Mouse (Mus musculus): Measurements from ENCODE around the gene Gna15.

The Gna15 gene

GRCm38 (mm10) chr10:81524051-81524605 is at the start of gene Gna15:
Gene Gna15, minus strand, starts transcription at chr10:81524225.
- DNase-seq = no peak

- DNase-seq = no peak
Observed at GRCm38 (mm10) chr10:81572975-81573374, 49.0 kb upstream of the Gna15 start.

GRCm38 (mm10) chr10:81572133-81572671 is 48.2 kb upstream of the Gna15 start:
- DNase-seq = no peak

GRCm38 (mm10) chr10:81571501-81571876 is 47.5 kb upstream of the Gna15 start:
- peak; percentile 98 for DNase-seq

GRCm38 (mm10) chr10:81570831-81571500 is 46.9 kb upstream of the Gna15 start:
- DNase-seq = peak; percentile 96

GRCm38 (mm10) chr10:81570238-81570800 is 46.3 kb upstream of the Gna15 start:
- no peak for DNase-seq

- no peak for DNase-seq
Observed at GRCm38 (mm10) chr10:81569507-81570237, 45.6 kb upstream of the Gna15 start.

- DNase-seq = no peak
Observed at GRCm38 (mm10) chr10:81568381-81569191, 44.6 kb upstream of the Gna15 start.

GRCm38 (mm10) chr10:81565257-81566228 is 41.5 kb upstream of the Gna15 start:
- DNase-seq = no peak

GRCm38 (mm10) chr10:81564734-81565133 is 40.7 kb upstream of the Gna15 start:
- peak; percentile 77 for DNase-seq

- no peak for DNase-seq
Observed at GRCm38 (mm10) chr10:81564216-81564615, 40.2 kb upstream of the Gna15 start.

- no peak for DNase-seq
Observed at GRCm38 (mm10) chr10:81563481-81563880, 39.5 kb upstream of the Gna15 start.

GRCm38 (mm10) chr10:81562411-81562810 is 38.4 kb upstream of the Gna15 start:
- no peak for DNase-seq

GRCm38 (mm10) chr10:81560719-81561459 is 36.9 kb upstream of the Gna15 start:
- no peak for DNase-seq

- peak; percentile 72 for DNase-seq
Observed at GRCm38 (mm10) chr10:81559627-81560539, 35.9 kb upstream of the Gna15 start.

GRCm38 (mm10) chr10:81559163-81559626 is 35.2 kb upstream of the Gna15 start, which contains the start of gene Aes:
Gene Aes, plus strand, starts transcription at chr10:81559488.
- DNase-seq = peak; percentile 83

- DNase-seq = no peak
Observed at GRCm38 (mm10) chr10:81557491-81557890, 33.5 kb upstream of the Gna15 start.

GRCm38 (mm10) chr10:81556282-81556681 is 32.3 kb upstream of the Gna15 start:
- DNase-seq = no peak

Measured in cerebellum, adult 11 months (tissue).